Mouse (Mus musculus): ENCODE measurements around the gene Draxin. TPM values are rescaled to one million over a fixed set of nuclear protein-coding genes. Genes with fewer than 3 reads are reported as not detected.
"Not testable (repeated sequence)": the region's sequence is repeated elsewhere in the genome, so short reads cannot be mapped to it uniquely, and the experiment has no call there.

Draxin gene
- total RNA-seq, 2 experiments from 2014 or later: 0.42 TPM; not detected in 1

DNA sequence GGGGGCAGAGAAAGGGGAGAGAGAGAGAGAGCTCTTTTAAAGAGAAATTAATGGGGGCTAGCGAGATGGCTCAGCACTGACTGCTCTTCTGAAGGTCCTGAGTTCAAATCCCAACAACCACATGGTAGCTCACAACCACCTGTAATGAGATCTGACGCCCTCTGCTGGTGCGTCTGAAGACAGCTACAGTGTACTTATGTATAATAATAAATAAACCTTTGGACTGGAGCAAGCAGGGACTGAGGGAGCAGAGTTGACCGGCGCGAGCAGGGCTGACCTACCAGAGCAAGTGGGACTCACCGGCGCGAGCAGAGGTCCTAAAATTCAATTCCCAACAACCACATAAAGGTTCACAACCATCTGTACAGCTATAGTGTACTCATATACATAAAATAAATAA is 10.9 kb downstream of the Draxin start:
- ATAC-seq (replicated peaks; ENCODE audit: low FRiP score, poor library complexity, severe bottlenecking): not testable (repeated sequence)

DNA sequence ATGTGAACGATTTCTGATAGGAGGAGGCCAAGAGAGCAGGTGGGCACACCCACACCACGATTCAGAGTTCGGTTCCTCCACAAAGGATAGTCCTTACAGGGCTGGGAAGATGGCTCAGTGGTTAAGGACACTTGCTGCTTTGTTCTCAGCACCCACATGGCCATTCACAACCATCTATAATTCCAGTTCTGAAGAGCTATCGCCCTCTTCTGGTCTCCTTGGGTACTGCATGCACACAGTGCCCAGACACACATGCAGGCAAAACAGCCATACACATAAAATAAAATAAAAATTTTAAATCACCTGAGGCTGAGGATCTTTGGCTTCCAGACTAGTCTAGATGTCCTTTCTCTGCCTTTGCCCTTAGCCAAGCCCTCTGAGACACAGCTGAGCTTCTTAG is 13.1 kb downstream of the Draxin start:
- ATAC-seq (replicated peaks; ENCODE audit: low FRiP score, poor library complexity, severe bottlenecking): no peak

DNA sequence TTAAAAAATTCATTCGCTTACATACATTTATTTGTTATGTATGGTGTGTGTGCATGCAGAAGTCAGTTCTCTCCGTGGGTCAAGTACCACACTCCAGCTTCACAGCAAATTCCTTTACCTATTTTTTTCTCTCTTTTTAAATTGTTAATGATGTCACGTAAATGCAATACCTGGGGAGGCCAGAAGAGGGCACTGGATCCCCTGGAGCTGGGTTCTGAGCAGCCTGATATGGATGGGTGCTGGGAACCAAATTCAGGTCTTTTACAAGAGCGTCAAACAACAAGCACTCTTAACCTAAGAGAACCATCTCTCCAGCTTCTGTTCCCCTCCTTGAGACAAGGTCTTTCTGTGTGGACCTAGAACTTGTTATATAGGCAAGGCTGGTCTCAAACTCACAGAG is 13.8 kb downstream of the Draxin start:
- ATAC-seq (replicated peaks; ENCODE audit: low FRiP score, poor library complexity, severe bottlenecking): no peak

DNA sequence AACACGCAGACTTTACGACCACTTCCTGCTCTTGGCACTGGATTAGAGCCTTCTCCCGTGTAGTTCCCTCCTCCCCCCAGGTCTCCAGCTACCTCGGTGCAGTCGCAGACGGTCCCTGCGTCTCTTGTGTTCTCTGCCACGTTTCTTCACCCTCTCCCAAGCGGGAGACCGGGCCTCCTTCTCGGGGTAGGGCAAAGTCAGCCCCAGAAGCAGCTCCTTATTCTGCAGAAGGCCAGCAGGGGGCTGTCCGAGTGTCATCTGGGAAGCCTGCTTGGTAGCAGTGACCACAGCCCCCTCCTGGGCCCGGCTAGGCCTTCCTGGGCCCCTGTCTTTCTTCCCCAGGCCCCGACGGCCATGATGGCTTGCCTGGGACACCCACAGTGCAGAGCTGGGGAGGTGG is 15.0 kb downstream of the Draxin start:
- ATAC-seq (replicated peaks; ENCODE audit: low FRiP score, poor library complexity, severe bottlenecking): no peak

DNA sequence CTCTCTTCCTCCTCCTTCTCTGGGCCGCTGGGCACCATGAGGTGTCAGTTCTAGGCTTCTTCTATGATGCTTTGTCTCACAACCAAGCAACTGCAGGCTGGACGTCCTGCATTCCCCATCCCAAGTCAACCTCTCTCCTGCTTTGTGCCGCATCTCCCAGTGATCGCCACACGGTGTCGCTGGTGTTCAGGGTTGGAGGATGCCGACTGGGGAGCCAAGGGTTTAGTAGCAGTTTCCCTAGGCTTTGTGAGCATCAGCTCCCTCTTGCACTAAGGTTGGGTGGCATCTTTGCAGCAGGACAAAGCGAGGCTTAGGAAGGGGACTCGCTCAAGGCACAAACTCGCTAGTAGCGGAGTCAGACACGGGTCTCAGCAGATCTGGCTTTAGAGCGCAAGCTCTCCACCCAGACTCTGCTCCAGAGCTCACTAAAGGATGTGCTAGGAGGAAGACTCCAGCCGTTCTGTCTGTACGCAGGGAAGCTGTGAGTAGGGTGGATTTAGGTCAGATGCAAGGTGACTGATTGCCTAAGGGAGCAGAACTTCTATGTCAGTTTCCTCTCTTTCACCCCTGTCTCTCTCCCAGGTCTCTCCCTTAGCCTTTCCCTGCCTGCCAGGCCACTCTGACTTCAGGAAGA is 15.6 kb downstream of the Draxin start:
- peak; percentile 72 for ATAC-seq (replicated peaks; ENCODE audit: low FRiP score, poor library complexity, severe bottlenecking)

DNA sequence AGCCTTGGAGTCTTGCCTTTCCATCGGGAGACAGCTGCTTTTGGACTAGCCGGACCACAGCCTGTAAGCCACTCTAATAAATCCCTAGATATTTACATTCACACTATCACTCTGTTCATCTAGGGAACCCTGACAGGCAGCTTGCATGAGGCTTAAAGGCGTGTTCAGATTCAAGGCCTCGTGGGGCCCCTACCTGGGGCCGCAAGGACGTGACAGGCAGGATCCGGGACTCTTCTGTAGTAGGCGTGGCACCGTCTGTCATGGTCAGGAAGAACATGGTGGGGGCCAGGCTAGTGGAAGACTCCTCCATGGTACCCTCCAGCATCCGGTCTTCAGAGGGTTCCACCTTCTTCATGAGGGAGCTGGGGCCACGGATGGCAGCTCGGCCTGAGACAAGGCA is 18.0 kb downstream of the Draxin start:
- no peak for ATAC-seq (replicated peaks; ENCODE audit: low FRiP score, poor library complexity, severe bottlenecking)

DNA sequence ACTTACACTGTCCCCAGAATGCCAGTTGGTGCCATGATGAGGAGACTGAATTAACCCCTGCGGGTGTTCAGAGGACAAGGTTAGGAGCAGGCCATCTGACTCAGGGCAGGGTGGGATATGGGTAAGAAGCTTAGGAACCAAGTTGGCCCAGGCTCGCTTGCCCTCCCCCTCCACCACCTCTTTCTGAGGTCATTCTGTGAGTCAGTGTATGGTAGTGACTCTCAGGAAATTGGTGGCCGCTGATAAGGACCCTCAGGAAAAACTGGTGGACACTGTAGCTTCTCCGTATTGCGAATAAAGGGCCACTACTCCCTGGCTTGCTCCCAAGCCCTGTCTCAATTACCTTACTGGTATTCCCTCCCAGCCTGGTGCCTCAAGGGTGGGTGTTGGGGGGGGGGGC is 21.3 kb downstream of the Draxin start:
- ATAC-seq (replicated peaks; ENCODE audit: low FRiP score, poor library complexity, severe bottlenecking): no peak

DNA sequence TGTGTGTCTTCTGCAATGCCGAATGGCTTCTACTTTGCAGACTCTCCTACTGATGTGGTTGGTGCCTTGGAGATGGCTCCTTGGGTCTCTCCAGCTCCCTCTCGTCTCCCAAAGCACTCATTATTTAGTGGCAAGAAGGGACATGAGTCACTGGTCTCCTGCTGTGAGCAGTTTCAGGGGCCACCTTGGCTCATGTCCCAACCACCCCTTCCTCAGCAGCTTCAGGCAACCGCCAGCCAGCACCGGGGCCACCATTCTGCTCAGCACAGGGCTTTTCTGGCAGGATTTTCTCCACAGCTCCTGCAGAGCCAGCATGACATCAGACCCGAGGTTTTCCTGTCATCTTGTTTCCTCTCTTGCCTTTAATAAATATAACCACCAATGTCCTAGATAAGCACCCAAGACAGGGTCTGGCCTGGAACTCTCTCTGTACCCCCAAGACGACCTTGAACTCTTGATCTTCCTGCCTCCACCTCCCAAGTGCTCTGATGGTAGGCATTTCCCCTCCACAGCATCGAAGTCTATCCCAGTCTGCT is 21.9 kb downstream of the Draxin start:
- no peak for ATAC-seq (replicated peaks; ENCODE audit: low FRiP score, poor library complexity, severe bottlenecking)

DNA sequence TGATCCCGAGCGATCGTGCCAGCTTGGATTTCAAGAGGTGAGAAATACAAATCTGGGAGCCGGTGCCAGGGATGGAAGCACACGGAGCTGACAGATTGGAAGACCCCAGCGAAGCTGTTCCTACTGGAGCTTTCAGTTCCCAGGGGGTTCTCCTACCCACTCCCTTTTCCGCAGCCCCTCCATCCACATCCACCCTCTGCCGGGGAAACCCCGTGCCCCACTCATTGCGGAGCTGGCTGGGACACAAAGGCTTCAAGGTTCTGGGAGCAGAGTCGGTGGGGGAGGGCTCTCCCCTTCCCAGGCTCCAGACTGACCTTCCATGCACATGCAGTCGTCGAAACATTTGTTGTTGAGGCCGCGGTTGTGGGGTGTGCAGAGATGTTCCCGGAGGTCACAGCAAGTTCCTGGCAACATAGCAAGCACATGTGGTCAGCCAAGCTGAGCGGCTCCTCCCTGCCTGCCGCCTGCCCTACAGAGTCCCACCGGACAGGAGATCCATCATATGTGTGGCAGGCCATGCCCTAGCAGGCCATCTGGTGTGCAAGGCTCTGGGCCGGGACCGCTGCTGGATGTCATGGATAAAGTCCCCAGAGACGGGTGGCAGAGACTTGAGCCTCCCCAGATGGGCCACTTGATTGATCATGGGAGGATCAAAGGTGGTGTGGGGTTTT is 22.7 kb downstream of the Draxin start:
- no peak for ATAC-seq (replicated peaks; ENCODE audit: low FRiP score, poor library complexity, severe bottlenecking)

DNA sequence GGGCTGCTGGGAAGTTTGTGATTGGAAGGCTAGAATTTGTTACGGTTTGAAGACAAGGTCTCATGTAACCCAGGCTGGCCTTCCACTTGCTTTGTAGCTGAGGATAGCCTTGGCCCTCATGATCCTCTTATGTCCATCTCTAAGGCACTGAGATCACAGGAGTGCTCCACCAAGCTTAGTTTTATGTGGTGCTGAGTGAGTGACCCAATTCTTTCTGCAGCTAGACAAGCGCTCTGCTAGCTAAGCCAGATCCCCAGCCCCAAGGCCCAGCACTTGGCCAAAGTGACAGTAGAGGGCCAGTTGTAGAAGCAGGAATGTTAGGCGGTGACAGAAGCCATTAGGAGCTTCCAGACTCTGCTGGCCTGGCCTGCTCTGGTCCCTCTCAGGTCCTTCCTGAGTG is 26.4 kb downstream of the Draxin start:
- ATAC-seq (replicated peaks; ENCODE audit: low FRiP score, poor library complexity, severe bottlenecking): no peak

DNA sequence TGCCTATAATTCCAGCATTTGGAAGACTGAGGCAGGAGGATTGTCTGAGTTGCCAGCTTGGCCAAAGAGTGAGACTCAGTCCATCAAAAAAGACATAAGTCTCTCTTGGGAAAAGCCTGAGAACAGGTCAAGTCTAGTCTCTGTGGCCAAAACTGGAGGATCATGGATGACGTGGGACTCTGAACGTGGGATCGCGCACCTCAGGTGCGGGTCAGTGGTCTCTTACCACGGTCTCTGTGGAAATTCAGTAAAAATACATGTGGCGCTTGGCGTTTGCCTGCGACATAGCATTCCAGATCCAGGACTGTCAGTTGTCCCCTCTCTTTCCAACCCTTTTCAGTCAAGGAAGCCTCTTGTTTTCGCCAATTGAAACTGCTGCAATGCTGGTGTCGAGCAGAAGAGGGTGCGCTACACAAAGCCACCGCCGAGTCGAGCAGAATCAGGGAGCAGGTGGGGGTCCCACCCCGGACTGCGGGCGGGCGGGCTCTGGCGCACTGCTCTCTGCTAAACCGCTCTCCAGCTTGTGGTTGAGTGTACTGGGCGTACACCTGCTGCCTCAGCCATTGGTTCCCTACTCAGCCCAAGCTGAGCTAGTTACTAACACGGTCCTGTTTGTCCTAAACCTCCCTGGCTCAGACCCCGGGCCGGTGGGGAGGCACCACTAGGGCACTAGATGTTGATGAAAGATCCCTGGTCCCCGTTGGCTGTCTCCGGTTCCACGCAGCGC is 28.5 kb downstream of the Draxin start:
- ATAC-seq (replicated peaks; ENCODE audit: low FRiP score, poor library complexity, severe bottlenecking): no peak

DNA sequence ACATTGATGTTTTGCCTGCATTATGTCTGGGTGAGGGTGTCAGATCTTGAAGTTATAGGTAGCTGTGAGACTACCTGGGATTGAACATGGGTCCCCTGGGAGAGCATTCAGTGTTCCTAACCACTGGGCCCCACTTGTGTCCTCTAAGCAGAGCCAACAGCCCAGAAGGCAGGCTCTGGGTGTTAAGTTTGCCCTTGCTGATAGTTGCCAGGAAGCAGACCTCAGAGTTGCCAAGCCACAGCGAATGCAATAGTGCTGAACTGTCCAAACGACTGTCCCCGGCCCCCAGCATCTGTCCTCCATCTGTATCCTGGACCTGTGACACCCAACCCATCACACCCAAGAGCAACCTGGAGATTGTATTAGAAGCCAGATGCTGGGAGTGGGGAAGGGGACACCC is 31.8 kb downstream of the Draxin start:
- no peak for ATAC-seq (replicated peaks; ENCODE audit: low FRiP score, poor library complexity, severe bottlenecking)

DNA sequence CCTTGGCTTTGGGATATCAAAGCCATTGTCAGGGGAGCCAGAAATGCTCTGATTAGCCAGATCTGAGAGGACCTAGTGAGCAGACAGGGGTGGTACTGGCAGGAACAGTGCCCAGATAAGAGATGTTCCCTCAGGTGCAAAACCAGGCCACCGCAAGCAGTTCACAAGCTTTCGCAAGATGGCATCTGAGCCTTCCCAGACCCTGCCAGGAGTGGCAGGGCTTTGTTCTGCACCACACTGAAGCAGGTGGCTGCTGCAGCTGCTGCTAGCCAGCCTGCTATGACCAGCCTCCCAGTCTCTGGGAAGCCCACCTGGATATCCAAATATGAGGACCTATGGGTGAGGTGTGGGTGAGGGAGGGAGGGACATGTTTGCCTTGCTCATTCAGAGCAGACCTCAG is 32.6 kb downstream of the Draxin start:
- ATAC-seq (replicated peaks; ENCODE audit: low FRiP score, poor library complexity, severe bottlenecking): no peak

DNA sequence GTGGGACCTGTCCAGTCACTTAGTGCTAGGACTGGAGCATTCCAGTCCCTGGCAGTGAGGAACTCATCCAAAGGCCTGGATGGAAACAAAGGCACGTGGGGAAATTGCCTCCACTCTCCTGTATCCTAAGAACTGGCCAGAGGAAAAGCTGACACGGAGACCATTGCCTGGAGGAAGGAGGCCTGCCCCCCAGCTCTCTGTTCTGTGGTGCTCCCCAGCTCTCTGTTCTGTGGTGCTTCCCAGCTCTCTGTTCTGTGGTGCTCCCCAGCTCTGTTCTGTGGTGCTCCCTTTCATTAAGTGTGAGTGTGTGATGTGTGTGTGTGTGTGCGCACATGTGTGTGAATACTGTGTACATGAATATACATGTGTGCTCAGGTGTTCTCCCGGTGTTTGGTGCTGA is 35.4 kb downstream of the Draxin start:
- no peak for ATAC-seq (replicated peaks; ENCODE audit: low FRiP score, poor library complexity, severe bottlenecking)

DNA sequence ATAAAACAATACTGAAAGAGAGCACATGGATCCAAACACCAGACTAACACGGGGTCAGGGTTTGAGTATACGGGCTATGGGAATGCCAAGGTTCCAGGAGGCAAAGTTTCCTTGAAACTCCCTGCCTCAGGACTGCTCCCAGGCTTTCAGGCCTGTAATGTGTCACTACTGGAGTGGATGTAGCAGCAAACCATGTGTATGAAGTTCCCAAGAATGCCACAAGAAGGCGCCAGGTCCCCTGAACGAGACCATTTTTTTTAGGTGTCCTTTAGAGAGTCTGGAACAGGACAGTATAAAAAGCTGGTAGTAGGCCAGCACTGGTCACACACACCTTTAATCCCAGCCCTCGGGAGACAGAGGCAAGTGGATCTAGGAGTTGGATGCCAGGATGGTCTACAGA is 36.3 kb downstream of the Draxin start:
- no peak for ATAC-seq (replicated peaks; ENCODE audit: low FRiP score, poor library complexity, severe bottlenecking)

DNA sequence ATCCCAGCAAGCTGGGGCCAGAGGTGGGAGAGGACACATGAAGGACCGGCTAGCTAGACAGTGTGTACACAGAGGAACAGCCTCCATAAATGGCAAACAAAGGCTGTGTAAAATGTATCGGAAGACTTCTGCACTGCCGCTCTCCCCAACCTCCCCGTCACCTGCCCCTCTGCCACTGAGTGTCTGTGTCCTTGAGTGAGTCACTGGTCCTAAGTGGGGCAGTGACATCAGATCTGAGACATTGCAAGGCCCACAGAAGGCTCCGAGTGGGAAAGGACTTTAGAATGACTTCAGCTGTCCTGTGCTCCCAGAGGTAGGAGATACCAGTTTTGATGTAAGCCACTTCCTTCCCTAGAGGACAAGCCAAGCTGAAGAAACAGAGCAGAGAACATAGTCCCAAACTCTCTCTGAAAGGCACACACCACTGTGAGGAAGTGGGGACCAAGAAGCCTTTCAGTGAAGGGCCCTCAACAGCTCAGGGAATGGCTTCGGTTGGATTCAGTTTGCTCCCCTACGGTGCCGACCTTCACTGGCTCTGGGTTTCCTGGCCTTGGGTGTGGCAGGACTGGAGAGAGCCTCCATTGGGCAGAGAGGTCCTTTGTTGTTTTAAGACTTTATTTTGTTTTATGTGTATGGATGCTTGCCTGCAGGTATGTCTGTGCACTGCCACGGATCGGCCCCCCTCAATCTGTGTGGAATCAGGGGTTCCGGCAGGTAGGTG is 37.8 kb downstream of the Draxin start:
- no peak for ATAC-seq (replicated peaks; ENCODE audit: low FRiP score, poor library complexity, severe bottlenecking)

DNA sequence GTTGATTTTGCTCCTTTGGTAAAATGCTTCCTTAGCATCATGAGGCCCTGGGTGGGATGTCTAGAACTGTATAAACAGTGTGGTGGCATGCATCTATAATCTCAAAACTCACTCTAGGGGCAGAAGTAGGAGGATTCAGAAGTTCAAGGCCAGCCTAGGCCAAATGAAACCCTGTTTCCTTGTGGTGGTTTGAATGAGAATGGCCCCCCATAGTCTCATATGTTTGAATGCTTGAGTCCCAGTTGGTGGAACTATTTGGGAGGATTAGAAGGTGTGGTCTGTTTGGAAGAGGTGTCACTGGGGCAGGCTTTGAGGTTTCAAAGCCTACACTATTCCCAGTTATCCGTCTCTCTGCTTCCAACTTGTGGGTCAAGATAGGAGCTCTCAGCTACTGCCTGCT is 39.3 kb downstream of the Draxin start:
- ATAC-seq (replicated peaks; ENCODE audit: low FRiP score, poor library complexity, severe bottlenecking): no peak

DNA sequence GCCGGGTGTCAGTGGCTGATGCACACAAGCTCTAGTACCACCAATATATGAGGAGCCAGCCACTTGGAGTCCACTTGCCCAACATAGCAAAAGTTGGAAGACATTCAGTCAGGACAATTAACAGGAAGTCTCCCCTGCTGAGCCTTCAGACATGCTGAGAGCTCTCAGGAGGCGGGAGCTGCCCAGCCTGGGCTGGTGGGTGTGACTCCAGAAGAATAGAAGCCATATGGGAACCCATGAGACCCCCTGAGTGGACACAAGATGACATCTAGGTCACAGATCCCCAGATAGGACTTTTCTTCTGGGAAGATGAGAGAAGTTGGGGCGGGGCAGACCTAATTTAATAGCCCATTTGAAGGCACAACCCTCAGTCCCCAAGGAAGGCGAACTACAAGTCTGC is 41.3 kb downstream of the Draxin start:
- ATAC-seq (replicated peaks; ENCODE audit: low FRiP score, poor library complexity, severe bottlenecking): no peak

DNA sequence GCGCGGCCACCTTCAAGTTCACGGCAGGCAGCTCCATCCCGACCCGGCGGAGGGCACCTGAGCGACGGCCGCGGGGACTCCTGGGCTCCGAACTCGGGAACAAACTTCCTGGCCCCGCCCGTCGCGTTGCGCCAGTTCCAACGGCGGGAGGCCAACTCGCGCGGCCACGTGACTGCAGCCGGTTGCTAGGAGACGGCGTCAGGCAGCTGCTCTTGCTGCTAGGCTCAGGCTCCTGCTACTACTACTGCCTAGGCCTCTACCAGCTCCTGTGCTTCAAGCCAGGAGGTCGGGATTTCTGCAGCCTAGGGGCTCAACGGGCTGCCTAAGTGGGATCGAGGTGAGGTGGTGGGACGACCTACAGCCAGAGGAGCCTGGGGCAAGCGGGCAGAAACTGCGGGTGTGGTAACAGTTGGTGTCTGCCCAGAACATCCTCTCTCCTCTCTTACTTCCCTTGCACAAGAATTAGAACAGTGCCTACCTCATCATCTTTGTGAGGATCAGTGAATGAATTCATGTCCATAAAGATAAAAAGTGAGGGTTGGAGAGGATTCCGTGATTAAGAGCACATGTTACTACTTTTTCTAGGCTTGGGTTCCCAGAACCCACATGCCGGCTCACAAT is 42.5 kb downstream of the Draxin start, which contains the start of gene Agtrap:
Gene Agtrap, minus strand, starts transcription at position 125 of the 621 bp plus-strand sequence.
- ATAC-seq (replicated peaks; ENCODE audit: low FRiP score, poor library complexity, severe bottlenecking): peak; percentile 94
